Mouse (Mus musculus) G1E (cell line): ENCODE measurements around the gene Gm4985. TPM values are rescaled to one million over a fixed set of nuclear protein-coding genes. Genes with fewer than 3 reads are reported as not detected.
"Not testable (repeated sequence)": the region's sequence is repeated elsewhere in the genome, so short reads cannot be mapped to it uniquely, and the experiment has no call there.

Source experiments
- ATAC-seq: 2 replicates; pipeline ENCODE4 v1.8.0; 2016; ENCODE audit warnings: mild to moderate bottlenecking; ENCODE audit not compliant: insufficient number of reproducible peaks, poor library complexity, low FRiP score, severe bottlenecking; ENCODE audit errors: extremely low read depth
- DNase-seq: peaks from one replicate; pipeline ENCODE4 v3.0.0; 2012; ENCODE audit warnings: low spot score
- H3K27me3 ChIP-seq: 2 replicates; pipeline ENCODE4 v1.6.1; 2012; ENCODE audit warnings: mild to moderate bottlenecking, low read length, inconsistent platforms; ENCODE audit not compliant: insufficient read depth
- H3K36me3 ChIP-seq: replicated peaks from 2 replicates; pipeline ENCODE3; 2012; ENCODE audit warnings: mild to moderate bottlenecking, inconsistent platforms
- H3K4me1 ChIP-seq: 2 replicates; pipeline ENCODE4 v1.6.1; 2012; ENCODE audit warnings: low read depth, low read length, inconsistent platforms, mixed read lengths; ENCODE audit not compliant: insufficient read depth
- H3K4me3 ChIP-seq: 2 replicates; pipeline ENCODE4 v1.5.1; 2012; ENCODE audit warnings: low read depth, mild to moderate bottlenecking, inconsistent platforms, low read length, moderate library complexity, mixed read lengths
- H3K9me3 ChIP-seq: replicated peaks from 2 replicates; pipeline ENCODE4 v1.6.1; 2012; ENCODE audit warnings: inconsistent platforms
- CTCF ChIP-seq: IDR thresholded peaks from 2 replicates; pipeline ENCODE4 v1.5.1; 2012; ENCODE audit warnings: low read depth, low read length, inconsistent platforms, mixed read lengths
- GATA1 ChIP-seq: IDR thresholded peaks from 2 replicates; pipeline ENCODE4 v1.6.1; 2012; ENCODE audit warnings: borderline replicate concordance, low read length, inconsistent platforms, mixed read lengths
- GATA2 ChIP-seq: IDR thresholded peaks from 2 replicates; pipeline ENCODE4 v1.6.1; 2012; ENCODE audit warnings: low read depth, low read length, inconsistent platforms, borderline replicate concordance
- POLR2AphosphoS5 ChIP-seq: IDR thresholded peaks from 2 replicates; pipeline ENCODE4 v1.6.1; 2012; ENCODE audit warnings: low read depth, low read length, inconsistent platforms; ENCODE audit not compliant: insufficient replicate concordance
- TAL1 ChIP-seq: conservative IDR thresholded peaks from 2 replicates; pipeline ENCODE4 v1.6.1; 2012; ENCODE audit warnings: low read depth, low read length, inconsistent platforms, mixed read lengths
- polyA plus RNA-seq: library from polyadenylated mRNA; stranded (reverse); fragments of >175 nt; gene quantifications from 2 replicates; pipeline ENCODE4 v1.2.3, GENCODE M21; 2012
- total RNA-seq, 2 experiments: library from RNA; stranded (forward) in 1 of 2; stranded (reverse) in 1 of 2; fragments of 200-1000 nt in 1 of 2; fragments of >200 nt in 1 of 2; fragmentation: Nextera tagmentation in 1 of 2; gene quantifications; 2 replicates each; pipeline ENCODE4 v1.2.3; 2014 to 2017

The Gm4985 gene
- total RNA-seq (2014; fragmentation: Nextera tagmentation): not detected in 2 replicates
- 0.11 TPM in 1 of 2 replicates, not detected in the other for total RNA-seq (2017)
- not detected in 2 replicates for polyA plus RNA-seq

DNA sequence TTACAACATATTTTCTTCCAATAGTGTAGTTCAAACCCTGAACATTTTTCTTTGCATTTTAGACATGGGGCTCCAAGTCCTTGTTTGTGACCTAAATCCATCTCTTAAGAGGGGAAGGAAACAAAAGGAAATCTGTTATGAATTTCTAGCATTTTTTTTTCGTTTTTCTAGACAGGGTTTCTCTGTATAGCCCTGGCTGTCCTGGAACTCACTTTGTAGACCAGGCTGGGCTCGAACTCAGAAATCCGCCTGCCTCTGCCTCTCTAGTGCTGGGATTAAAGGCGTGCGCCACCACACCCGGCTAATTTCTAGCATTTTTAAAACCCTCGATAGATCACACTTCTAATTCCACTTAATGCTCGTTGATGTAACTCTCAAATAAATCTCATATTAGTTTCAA, at the start of gene Gm4985:
Gene Gm4985, minus strand, starts transcription at position 101 of the 400 bp plus-strand sequence.
- not testable (repeated sequence) for H3K36me3 ChIP-seq, H3K4me1 ChIP-seq, H3K4me3 ChIP-seq, H3K9me3 ChIP-seq, ATAC-seq, H3K27me3 ChIP-seq, DNase-seq

DNA sequence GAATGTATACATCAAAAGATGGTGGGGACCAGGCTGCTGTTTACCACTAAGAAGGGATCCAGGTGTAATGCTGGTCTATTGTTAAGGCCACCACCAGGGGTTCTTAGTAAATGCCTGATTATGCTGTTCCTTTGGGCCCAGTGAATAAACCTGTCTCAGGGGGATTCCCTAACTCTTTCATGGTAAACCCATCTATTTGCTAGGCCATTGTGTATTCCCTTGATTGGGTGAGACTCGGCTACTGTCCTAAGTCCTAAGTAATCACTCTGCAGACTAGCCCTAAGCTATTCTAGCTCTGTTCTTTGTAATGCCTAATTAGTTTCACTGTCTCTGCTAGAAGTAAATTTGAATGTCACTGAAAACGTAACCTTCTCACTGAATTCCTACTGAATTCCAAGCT, 4.6 kb downstream of the Gm4985 start:
- no peak overlapping the region for H3K4me3 ChIP-seq
- no peak for TF ChIP-seq CTCF
- TF ChIP-seq GATA1: no peak
- no peak for TF ChIP-seq GATA2
- TF ChIP-seq TAL1: no peak
- no peak for TF ChIP-seq POLR2AphosphoS5
- H3K27me3 ChIP-seq: no peaks in the 10 kb centered on the region
- H3K36me3 ChIP-seq: no peaks in the 10 kb centered on the region
- DNase-seq: no peak
- no peak for ATAC-seq
- H3K4me1 ChIP-seq: no peaks in the 10 kb centered on the region
- H3K9me3 ChIP-seq: no peaks in the 10 kb centered on the region

Other genes starting within 250 kb of the Gm4985 start
- not detected in 2 replicates for gene Gm4907, start 76.4 kb downstream of the Gm4985 start, total RNA-seq (2014; fragmentation: Nextera tagmentation)
- gene Gm4907, start 76.4 kb downstream of the Gm4985 start, total RNA-seq (2017): not detected in 2 replicates
- not detected in 2 replicates for gene Gm4907, start 76.4 kb downstream of the Gm4985 start, polyA plus RNA-seq